Mouse (Mus musculus) E14TG2a.4 (cell line): ENCODE measurements at regions not wholly inside any gene's neighbourhood (a gene's known extent, or its start where the extent isn't known, plus 50 kb on each side); places are given as distances from the start of the nearest gene placed in this dataset.

Experiments used
- CTCF ChIP-seq: conservative IDR thresholded peaks from 2 replicates; pipeline ENCODE4 v1.5.1; 2014; ENCODE audit warnings: low read length
- NANOG ChIP-seq: IDR thresholded peaks from 2 replicates; pipeline ENCODE4 v1.6.1; 2014; ENCODE audit warnings: borderline replicate concordance, low read length, mixed read lengths

- TF ChIP-seq CTCF (no peak), NANOG (no peak)
These were observed 173.3 kb upstream of the Tut7 start for GRCm38 (mm10) chr13:59996146-59996814.
